Mouse (Mus musculus) heart, adult 11 months (tissue): ENCODE results near the gene Cbfa2t3.

Experiments used
- DNase-seq: peaks from one replicate; pipeline ENCODE4 v3.0.0; 2022

Gene Cbfa2t3

DNA sequence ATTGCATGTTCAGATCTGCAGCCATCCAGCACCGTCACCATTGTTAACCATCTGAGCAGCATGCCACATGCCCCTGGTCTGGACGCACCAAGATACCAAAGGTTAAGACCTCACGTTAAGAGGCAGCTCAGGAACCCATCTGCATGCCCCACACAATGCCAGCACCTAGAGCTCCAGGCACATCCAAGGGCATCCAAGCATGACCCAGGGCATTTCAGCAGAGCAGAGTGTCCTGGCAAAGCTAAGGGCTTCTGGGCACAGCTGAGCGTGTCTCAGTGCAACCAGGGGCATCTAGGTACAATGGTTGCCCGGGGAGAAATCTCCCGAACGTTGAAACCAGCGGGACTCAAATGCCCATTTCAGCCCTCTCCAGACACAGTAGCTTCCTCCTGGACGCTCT is 98.2 kb downstream of the Cbfa2t3 start:
- no peak for DNase-seq

DNA sequence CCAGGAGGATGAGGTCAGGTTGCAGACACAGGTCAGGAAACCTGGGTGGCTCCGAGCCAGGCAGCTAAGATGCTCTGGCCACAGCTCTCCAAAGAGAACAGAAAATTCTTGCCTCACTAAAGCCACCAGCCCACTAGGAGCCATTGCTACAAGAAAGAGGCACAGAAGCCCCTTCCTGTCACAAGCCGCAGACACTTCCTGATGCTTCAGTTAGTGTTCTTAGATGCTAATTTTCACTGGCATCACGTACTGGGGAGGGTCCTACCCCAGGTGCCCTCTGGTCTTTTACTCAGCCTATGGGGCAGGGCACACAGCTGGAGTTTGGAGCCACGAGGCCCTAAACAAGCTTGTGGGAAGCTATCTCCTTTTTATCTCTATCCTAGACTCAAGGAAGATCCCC is 102.9 kb downstream of the Cbfa2t3 start:
- no peak for DNase-seq

GRCm38 (mm10) chr8:122593783-122594507 is 105.0 kb downstream of the Cbfa2t3 start:
- DNase-seq: no peak

DNA sequence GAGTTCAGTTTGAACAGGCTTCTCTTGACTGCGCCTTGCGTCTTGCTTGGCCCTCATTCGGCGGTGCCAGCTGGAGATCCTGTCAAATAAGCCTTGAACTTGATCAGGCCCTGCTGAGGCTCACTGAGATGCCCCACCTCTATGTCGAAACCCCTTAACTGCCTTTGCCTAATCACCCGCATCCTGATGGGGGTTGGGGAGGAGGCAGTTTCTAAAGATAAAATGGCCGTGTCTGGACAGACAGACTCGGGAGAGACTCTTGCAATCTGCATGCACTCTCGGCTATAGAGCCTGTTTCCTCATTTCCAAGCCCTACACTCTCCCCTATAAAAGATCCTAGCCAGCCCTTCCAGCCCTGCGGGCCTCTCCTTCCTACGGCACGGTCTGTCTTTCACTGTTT is 105.7 kb downstream of the Cbfa2t3 start:
- no peak for DNase-seq

GRCm38 (mm10) chr8:122586749-122587148 is 112.2 kb downstream of the Cbfa2t3 start:
- no peak for DNase-seq

DNA sequence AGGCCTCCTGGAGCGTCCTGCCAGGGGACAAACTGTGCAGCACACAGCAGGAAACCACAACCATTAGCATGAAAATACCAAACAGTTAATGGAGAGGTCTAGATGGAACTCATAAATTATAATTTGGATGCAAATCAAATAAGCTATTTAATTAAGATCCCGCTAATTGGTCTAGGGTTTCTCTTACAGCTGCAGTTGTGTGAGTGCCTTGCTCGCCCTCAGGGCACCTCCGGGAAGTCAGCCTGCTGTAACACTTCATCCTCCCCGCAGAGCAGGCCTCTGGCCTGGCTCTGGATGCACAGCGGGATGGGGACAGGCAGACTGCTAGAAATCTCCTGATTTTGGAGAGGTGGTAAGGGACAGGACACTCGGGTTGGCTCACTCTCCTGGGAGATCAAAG is 112.7 kb downstream of the Cbfa2t3 start:
- DNase-seq: no peak

GRCm38 (mm10) chr8:122585411-122585891 is 113.5 kb downstream of the Cbfa2t3 start:
- DNase-seq: no peak

GRCm38 (mm10) chr8:122584981-122585380 is 113.9 kb downstream of the Cbfa2t3 start:
- no peak for DNase-seq

DNA sequence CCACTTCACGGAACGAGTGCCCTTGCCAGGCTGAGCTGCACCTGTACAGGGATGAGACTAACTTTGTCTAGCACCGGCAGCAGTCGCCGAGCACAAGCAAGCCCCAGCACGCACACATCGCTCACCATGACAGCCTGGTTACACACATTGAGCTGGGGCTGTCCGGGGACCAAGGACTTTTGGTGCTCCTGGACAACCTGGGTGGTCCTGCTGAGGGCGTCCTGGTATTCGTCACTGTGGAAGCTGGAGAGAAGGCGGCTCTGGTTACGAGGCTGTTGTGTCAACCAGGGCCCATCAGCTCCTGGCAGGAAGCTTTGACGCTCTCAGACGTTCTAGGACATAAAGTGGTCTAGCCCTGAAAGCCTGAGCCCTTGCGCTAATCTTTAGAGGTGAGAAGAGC is 118.0 kb downstream of the Cbfa2t3 start:
- DNase-seq: no peak

DNA sequence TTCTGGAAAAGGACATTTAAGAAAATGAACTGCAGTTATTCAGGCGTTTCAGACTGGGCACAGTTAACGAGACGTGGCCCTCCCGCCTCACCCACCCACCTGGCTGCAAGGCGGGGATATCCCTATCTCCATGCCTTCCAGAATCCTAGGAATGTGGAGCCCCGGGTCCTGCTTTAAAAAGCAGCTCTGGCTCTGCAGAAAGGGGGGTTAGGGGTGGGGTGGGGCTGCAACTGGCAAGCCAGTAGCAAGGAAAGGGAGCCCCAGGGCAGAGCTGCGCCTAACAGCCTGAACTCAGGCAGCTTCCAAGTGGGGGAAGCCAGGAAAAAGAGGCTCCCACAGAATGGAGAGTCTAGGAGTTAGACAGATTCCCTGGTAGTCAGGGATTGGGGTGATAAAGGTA is 119.7 kb downstream of the Cbfa2t3 start:
- DNase-seq: no peak

DNA sequence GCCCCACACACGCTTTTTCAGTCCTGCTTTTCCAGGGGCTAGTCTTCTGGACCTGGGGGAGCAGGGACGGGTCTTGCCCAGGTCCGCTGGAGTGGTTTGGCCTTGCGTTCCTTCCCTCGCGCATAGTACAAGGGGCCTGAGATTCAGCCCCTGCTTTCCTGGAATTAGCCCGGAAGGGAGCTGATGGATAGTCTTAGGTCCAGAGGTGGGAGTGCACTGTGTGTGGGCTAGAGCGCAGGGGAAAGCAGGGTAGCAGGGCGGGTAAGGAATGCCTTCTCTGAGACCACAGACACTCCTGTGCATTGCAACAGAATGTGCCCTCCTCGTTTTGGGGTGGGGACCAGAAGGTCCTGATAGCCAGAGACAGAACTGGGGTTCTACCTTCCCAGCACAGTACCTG is 121.8 kb downstream of the Cbfa2t3 start:
- no peak for DNase-seq

DNA sequence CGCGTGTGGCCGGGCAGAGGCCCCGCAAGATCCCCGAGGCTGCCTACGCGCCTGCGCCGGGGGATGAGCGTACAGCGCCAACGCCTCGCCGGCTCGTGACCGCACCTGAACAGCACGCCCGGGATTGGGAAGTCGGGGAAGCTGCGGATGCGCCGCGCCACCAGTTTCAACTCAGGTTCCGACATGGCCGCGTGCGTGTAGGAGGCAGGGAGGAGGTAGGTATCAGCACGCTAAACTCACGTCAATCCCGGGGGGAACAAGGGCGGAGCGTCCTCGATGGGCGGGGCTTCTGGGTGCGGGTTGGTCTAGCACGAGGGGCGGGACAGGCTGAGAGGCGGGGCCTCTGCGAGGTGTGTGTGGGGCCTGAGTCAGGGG is 122.3 kb downstream of the Cbfa2t3 start, which contains the start of gene Aprt:
Gene Aprt (minus strand): TSS at position 262 of the 375 bp plus-strand sequence.
- DNase-seq: peak; percentile 99

DNA sequence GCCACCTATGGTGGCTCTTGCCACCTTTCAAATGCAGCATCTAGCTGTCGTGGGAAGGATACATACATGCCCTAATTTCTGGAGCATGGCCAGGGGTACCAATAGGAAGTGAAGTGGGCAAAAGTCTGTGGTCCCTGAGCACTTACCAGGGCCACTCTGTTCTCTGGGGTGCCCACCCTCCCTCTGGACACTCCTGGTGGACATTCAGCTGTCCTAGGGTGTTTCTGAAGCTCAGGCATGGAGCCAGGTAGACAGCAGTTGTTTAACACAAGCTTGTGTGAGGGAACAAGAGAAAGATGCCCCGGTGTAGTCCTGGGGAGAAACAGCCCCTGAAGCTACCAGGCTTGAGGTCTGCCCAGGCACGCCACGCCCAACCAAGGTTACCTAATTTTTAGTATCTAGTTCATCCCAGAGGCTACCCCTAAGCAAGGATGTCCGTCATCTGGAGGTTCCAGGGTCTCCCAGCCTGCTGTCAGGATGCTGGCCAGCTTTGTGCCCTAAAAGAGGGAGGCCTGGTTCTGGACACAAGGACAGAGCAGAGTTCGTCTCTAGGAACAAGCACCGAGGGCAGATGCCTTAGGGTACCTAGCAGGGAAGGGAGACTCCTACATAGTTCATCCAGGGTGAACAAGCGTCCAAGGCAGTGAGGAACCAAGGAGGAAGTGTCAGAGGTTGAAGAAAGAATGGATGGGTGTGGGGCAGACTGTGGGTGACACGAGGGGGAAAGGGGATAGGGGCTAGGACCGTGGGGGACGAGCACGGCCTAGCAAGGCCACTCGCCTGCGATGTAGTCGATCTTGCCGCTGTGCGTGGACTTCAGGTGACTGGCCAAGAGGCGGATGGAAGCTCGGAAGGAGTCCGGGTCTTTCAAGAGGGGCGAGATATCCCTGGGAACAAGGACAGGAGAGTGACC is 122.9 kb downstream of the Cbfa2t3 start:
- DNase-seq: peak; percentile 94

- peak; percentile 94 for DNase-seq
Measured at GRCm38 (mm10) chr8:122575286-122575685, 123.6 kb downstream of the Cbfa2t3 start.
